Comparison of ENCODE assay signal across 8 mouse cellular contexts in genomic region chr2:167128699-167129607, GRCm38 (mm10).
DNase-seq lines count a peak whose midpoint lies in the region; ATAC-seq lines count a peak whose summit lies in the region.

No protein-coding gene starts in this region.

- H3K27me3 ChIP-seq in embryonic facial prominence, embryonic 10.5 days (replicated peaks; ENCODE audit: low read depth, poor library complexity, severe bottlenecking) = peaks cover 13% of the 10 kb centered on the region
- peaks cover 5% of the 10 kb centered on the region; the same call in 1 of the 2 replicates for H3K27me3 ChIP-seq in limb, embryonic 10.5 days (ENCODE audit: low read depth, poor library complexity, severe bottlenecking)
- H3K27me3 ChIP-seq in midbrain, embryonic 10.5 days (ENCODE audit: low read depth, poor library complexity, severe bottlenecking) = no peaks in the 10 kb centered on the region
- H3K27me3 ChIP-seq in stomach, embryonic 14.5 days (ENCODE audit: control insufficient read depth, insufficient read depth, low read length) = no peaks in the 10 kb centered on the region

- H3K36me3 ChIP-seq in embryonic facial prominence, embryonic 10.5 days (replicated peaks) = no peaks in the 10 kb centered on the region
- H3K36me3 ChIP-seq in limb, embryonic 10.5 days = no peaks in the 10 kb centered on the region
- no peaks in the 10 kb centered on the region for H3K36me3 ChIP-seq in midbrain, embryonic 10.5 days
- H3K36me3 ChIP-seq in stomach, embryonic 14.5 days (ENCODE audit: control insufficient read depth, insufficient read depth, low read length) = no peaks in the 10 kb centered on the region

- WGBS in embryonic facial prominence, embryonic 10.5 days = 35% methylated on average over 20 of the region's 20 CpGs
- 35% methylated on average over 20 of the region's 20 CpGs for WGBS in limb, embryonic 10.5 days
- WGBS in midbrain, embryonic 10.5 days = 49% methylated on average over 20 of the region's 20 CpGs
- WGBS in stomach, embryonic 14.5 days = 19% methylated on average over 20 of the region's 20 CpGs

- intact Hi-C loops in heart, postnatal 36 days (cut with DNase I) = no loop called here

- H3K9me3 ChIP-seq in embryonic facial prominence, embryonic 10.5 days = no peaks in the 10 kb centered on the region
- no peaks in the 10 kb centered on the region for H3K9me3 ChIP-seq in limb, embryonic 10.5 days (replicated peaks)
- H3K9me3 ChIP-seq in midbrain, embryonic 10.5 days (replicated peaks) = no peaks in the 10 kb centered on the region
- H3K9me3 ChIP-seq in stomach, embryonic 14.5 days (ENCODE audit: control insufficient read depth, low read depth, low read length) = no peaks in the 10 kb centered on the region

- ATAC-seq in stomach, embryonic 14.5 days (ENCODE audit: insufficient number of reproducible peaks, insufficient read depth, low FRiP score, low read depth) = peak; percentile 34; the same call in 1 of the 2 replicates

- H3K4me1 ChIP-seq in embryonic facial prominence, embryonic 10.5 days = peaks cover 34% of the 10 kb centered on the region
- H3K4me1 ChIP-seq in limb, embryonic 10.5 days = peaks cover 33% of the 10 kb centered on the region
- H3K4me1 ChIP-seq in midbrain, embryonic 10.5 days = peaks cover 28% of the 10 kb centered on the region
- peaks cover 25% of the 10 kb centered on the region for H3K4me1 ChIP-seq in stomach, embryonic 14.5 days (ENCODE audit: control insufficient read depth, insufficient read depth, low read length)

- peak; percentile 47 for DNase-seq in adrenal gland, adult 2 months
- DNase-seq in adrenal gland, adult 8-10 months = no peak
- DNase-seq in embryonic facial prominence, embryonic 10.5 days (ENCODE audit: low spot score) = peak; percentile 25
- peak; percentile 42 to 51 for DNase-seq in heart, postnatal 36 days
- DNase-seq in limb, embryonic 10.5 days (ENCODE audit: low spot score) = peak; percentile 56
- no peak for DNase-seq in midbrain, embryonic 10.5 days (ENCODE audit: low spot score)
- no peak for DNase-seq in layer of hippocampus, postnatal 36 days

- H3K4me2 ChIP-seq in stomach, embryonic 14.5 days (replicated peaks; ENCODE audit: low read depth, low read length) = peak overlapping the region; percentile 50

- peak overlapping the region; percentile 36 for H3K4me3 ChIP-seq in embryonic facial prominence, embryonic 10.5 days
- peak overlapping the region; percentile 40 for H3K4me3 ChIP-seq in limb, embryonic 10.5 days
- H3K4me3 ChIP-seq in midbrain, embryonic 10.5 days = peak overlapping the region; percentile 18; the same call in 1 of the 2 replicates
- H3K4me3 ChIP-seq in stomach, embryonic 14.5 days (ENCODE audit: low read depth, low read length) = peak overlapping the region; percentile 31

- 0 out of 2 replicates have a peak overlapping the region, but pooled peaks have one; percentile 10 for H3K9ac ChIP-seq in stomach, embryonic 14.5 days (replicated peaks; ENCODE audit: low read depth, low read length)

- H3K27ac ChIP-seq in embryonic facial prominence, embryonic 10.5 days (replicated peaks) = peak overlapping the region; percentile 51
- peak overlapping the region; percentile 67 for H3K27ac ChIP-seq in limb, embryonic 10.5 days
- H3K27ac ChIP-seq in midbrain, embryonic 10.5 days (replicated peaks) = 0 out of 2 replicates have a peak overlapping the region, but pooled peaks have one; percentile 10
- peak overlapping the region; percentile 96 for H3K27ac ChIP-seq in stomach, embryonic 14.5 days (ENCODE audit: low read length)

Comparison
In these comparisons a context has a peak if more than half of its experiments do, and no peak if none do; other contexts are left out.
1. DNase-seq: peak in adrenal gland, adult 2 months (single experiment), embryonic facial prominence, embryonic 10.5 days (single experiment), heart, postnatal 36 days (2 of 2) and limb, embryonic 10.5 days (single experiment); none in adrenal gland, adult 8-10 months (single experiment), midbrain, embryonic 10.5 days (single experiment) and layer of hippocampus, postnatal 36 days (0 of 2).
2. H3K27ac ChIP-seq: peak in every context shown above with its lines; median percentile 96 in stomach, embryonic 14.5 days; 67 in limb, embryonic 10.5 days; 51 in embryonic facial prominence, embryonic 10.5 days; 10 in midbrain, embryonic 10.5 days.
3. Peak in every context shown above with its lines, with median percentiles within 50 percentile points of each other: H3K4me3 ChIP-seq.